Mouse (Mus musculus) spleen, adult 18-20 months (tissue): ENCODE results near the gene Hacd3.
A peak's percentile ranks its signal among the peaks of the same experiment; 100 is the strongest.
"Not testable (repeated sequence)": the region's sequence is repeated elsewhere in the genome, so short reads cannot be mapped to it uniquely, and the experiment has no call there.

Experiments
- DNase-seq, 2 experiments: peaks; one replicate each; pipeline ENCODE4 v3.0.0; 2022; ENCODE audit warnings: mixed read lengths in 2 of 2

Hacd3 gene

GRCm38 (mm10) chr9:65016978-65017827, 4.3 kb downstream of the Hacd3 start:
- DNase-seq = no peak

GRCm38 (mm10) chr9:65016241-65016977, 5.1 kb downstream of the Hacd3 start:
- no peak for DNase-seq

GRCm38 (mm10) chr9:65015461-65016222, 5.9 kb downstream of the Hacd3 start:
- DNase-seq = no peak

- DNase-seq = peak in 1 of 2 experiments; percentile 16
These were observed 10.2 kb downstream of the Hacd3 start for GRCm38 (mm10) chr9:65011304-65011703.

GRCm38 (mm10) chr9:65010632-65011031, 10.9 kb downstream of the Hacd3 start:
- DNase-seq = peak; percentile 8 to 19

GRCm38 (mm10) chr9:65005737-65006136, 15.8 kb downstream of the Hacd3 start:
- no peak for DNase-seq

GRCm38 (mm10) chr9:65001481-65001880, 20.0 kb downstream of the Hacd3 start:
- DNase-seq = no peak

GRCm38 (mm10) chr9:64995464-64995863, 26.0 kb downstream of the Hacd3 start:
- DNase-seq = not testable (repeated sequence)

- DNase-seq = no peak
These were observed 31.2 kb downstream of the Hacd3 start for GRCm38 (mm10) chr9:64990291-64990690.

- DNase-seq = no peak
These were observed 33.0 kb downstream of the Hacd3 start for GRCm38 (mm10) chr9:64988443-64988842.

- no peak for DNase-seq
These were observed 33.8 kb downstream of the Hacd3 start for GRCm38 (mm10) chr9:64987651-64988050.

- no peak for DNase-seq
These were observed 35.7 kb downstream of the Hacd3 start for GRCm38 (mm10) chr9:64985807-64986206.

- DNase-seq = no peak
These were observed 36.3 kb downstream of the Hacd3 start for GRCm38 (mm10) chr9:64985037-64985794.

- no peak for DNase-seq
These were observed 39.6 kb downstream of the Hacd3 start for GRCm38 (mm10) chr9:64981904-64982303.

- no peak for DNase-seq
These were observed 40.9 kb downstream of the Hacd3 start for GRCm38 (mm10) chr9:64980548-64980947.

GRCm38 (mm10) chr9:64960978-64961320, 60.5 kb downstream of the Hacd3 start:
- DNase-seq = no peak

GRCm38 (mm10) chr9:64960117-64960977, 61.1 kb downstream of the Hacd3 start, which contains the start of gene Ints14:
Gene Ints14 (plus strand): TSS chr9:64960905.
- DNase-seq = peak; percentile 88 to 97

GRCm38 (mm10) chr9:64957276-64957675, 64.2 kb downstream of the Hacd3 start:
- DNase-seq = no peak

- peak in 1 of 2 experiments; percentile 30 for DNase-seq
These were observed 65.2 kb downstream of the Hacd3 start for GRCm38 (mm10) chr9:64956337-64956736.

GRCm38 (mm10) chr9:64953190-64953589, 68.3 kb downstream of the Hacd3 start:
- no peak for DNase-seq

- no peak for DNase-seq
These were observed 69.4 kb downstream of the Hacd3 start for GRCm38 (mm10) chr9:64952055-64952454.
